Mouse (Mus musculus) intestine, postnatal 0 days (tissue): ENCODE measurements around the gene Tmem44. TPM values are rescaled to one million over a fixed set of nuclear protein-coding genes. Genes with fewer than 3 reads are reported as not detected.
"Not testable (repeated sequence)": the region's sequence is repeated elsewhere in the genome, so short reads cannot be mapped to it uniquely, and the experiment has no call there.

ENCODE experiments used
- ATAC-seq: fragments of 200-750 bp; cut with Nextera tagmentation; 2 replicates; pipeline ENCODE4 v1.8.0; 2017; ENCODE audit warnings: mild to moderate bottlenecking, moderate TSS enrichment, moderate library complexity
- H3K27ac ChIP-seq: fragments of 300-500 bp; sonication (generic); 2 replicates; pipeline ENCODE4 v1.5.1; 2014; ENCODE audit warnings: mild to moderate bottlenecking, low read depth, low read length, moderate library complexity
- H3K27me3 ChIP-seq: fragments of 300-500 bp; sonication (generic); replicated peaks from 2 replicates; pipeline ENCODE4 v1.6.1; 2014; ENCODE audit warnings: low read length, mixed read lengths; ENCODE audit not compliant: control insufficient read depth, insufficient read depth
- H3K36me3 ChIP-seq: fragments of 300-500 bp; sonication (generic); 2 replicates; pipeline ENCODE4 v1.6.1; 2014; ENCODE audit warnings: mild to moderate bottlenecking, moderate library complexity; ENCODE audit not compliant: control insufficient read depth, insufficient read depth
- H3K4me1 ChIP-seq: fragments of 300-500 bp; sonication (generic); replicated peaks from 2 replicates; pipeline ENCODE4 v1.6.1; 2014; ENCODE audit warnings: antibody characterized with exemption, low read length, mixed read lengths; ENCODE audit not compliant: control insufficient read depth, insufficient read depth
- H3K4me2 ChIP-seq: fragments of 300-500 bp; sonication (generic); replicated peaks from 2 replicates; pipeline ENCODE4 v1.6.1; 2014; ENCODE audit warnings: low read depth, mild to moderate bottlenecking, moderate library complexity
- H3K4me3 ChIP-seq: fragments of 300-500 bp; sonication (generic); 2 replicates; pipeline ENCODE4 v1.5.1; 2014; ENCODE audit warnings: low read depth, low read length
- H3K9ac ChIP-seq: fragments of 300-500 bp; sonication (generic); 2 replicates; pipeline ENCODE4 v1.6.1; 2014; ENCODE audit warnings: mild to moderate bottlenecking, low read depth, low read length
- H3K9me3 ChIP-seq: fragments of 300-500 bp; sonication (generic); 2 replicates; pipeline ENCODE4 v1.6.1; 2016; ENCODE audit warnings: mixed run types; ENCODE audit not compliant: control insufficient read depth
- CTCF ChIP-seq: sonication (generic); IDR thresholded peaks from 2 replicates; pipeline ENCODE4 v1.5.1; 2016; ENCODE audit warnings: low read depth, mild to moderate bottlenecking, control low read depth, antibody characterized with exemption, moderate library complexity
- WGBS: fragments of 180-500 bp; shearing (Covaris S2); extraction: QIAGEN DNeasy Blood & Tissue Kit; methylation state at CpG from one replicate; pipeline ENCODE4 v1.1.7; 2014; 5-methylcytosine and 5-hydroxymethylcytosine counted together
- polyA plus RNA-seq: library from polyadenylated mRNA; unstranded; fragments of >200 nt; fragmentation: Nextera tagmentation; extraction: Ambion mirVana; gene quantifications from 2 replicates; pipeline ENCODE4 v1.2.1, GENCODE M21; 2015

The Tmem44 gene
- polyA plus RNA-seq, 1 experiment from 2014 or later = 3.1 TPM

DNA sequence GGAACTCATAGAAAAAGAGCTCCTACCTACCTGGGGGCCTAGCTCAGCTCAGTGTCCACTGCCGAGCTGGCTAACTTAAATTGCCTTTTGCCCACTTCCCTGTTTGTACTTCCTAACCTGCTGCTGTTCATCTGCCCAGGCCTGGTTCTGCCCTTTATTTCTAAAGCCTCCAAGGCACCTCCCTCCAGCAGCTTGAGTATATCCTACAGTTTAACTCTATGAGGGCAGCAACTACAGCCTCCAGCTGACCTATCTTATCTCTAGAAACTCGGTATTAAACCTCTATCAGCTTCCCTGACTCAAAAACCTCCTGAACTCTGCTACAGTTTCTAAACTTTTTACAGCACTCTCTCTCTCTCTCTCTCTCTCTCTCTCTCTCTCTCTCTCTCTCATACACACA is 78.7 kb downstream of the Tmem44 start:
- peak overlapping the region; percentile 66 for H3K27ac ChIP-seq
- no peaks in the 10 kb centered on the region for H3K36me3 ChIP-seq
- peak; percentile 36; the same call in 1 of the 2 replicates for ATAC-seq
- 0 out of 2 replicates have a peak, but pooled peaks cover 5% of the 10 kb centered on the region for H3K9me3 ChIP-seq
- H3K4me1 ChIP-seq = peaks cover 4% of the 10 kb centered on the region; the same call in 1 of the 2 replicates
- TF ChIP-seq CTCF = no peak
- no peak overlapping the region for H3K4me3 ChIP-seq
- 23% methylated on average over 2 of the region's 2 CpGs for WGBS
- no peak overlapping the region for H3K4me2 ChIP-seq
- H3K27me3 ChIP-seq = no peaks in the 10 kb centered on the region
- no peak overlapping the region for H3K9ac ChIP-seq

DNA sequence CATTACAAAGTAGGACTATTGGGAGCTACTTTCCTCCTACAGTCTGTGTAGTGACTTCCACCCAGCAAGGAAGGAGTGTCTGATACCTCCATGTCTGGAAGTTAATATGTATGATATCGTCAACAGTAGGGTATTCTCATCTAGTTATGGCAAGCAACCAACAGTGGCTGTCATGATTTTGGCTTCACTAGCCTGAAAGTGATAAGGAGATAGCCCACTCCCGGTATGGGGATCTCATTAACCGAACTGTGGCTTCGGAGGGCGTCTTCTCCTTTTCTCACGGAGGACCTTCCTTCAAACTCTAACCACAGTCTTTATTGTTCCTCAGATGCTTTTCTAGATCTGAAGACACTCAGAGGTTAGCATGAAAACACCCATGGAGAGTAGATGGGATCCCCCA is 81.7 kb downstream of the Tmem44 start:
- Histone ChIP-seq H3K4me1 (peaks cover 4% of the 10 kb centered on the region; the same call in 1 of the 2 replicates), H3K9me3 (0 out of 2 replicates have a peak, but pooled peaks cover 5% of the 10 kb centered on the region), H3K36me3 (no peaks in the 10 kb centered on the region), H3K4me3 (no peak overlapping the region), H3K4me2 (no peak overlapping the region), H3K27ac (no peak overlapping the region), H3K27me3 (no peaks in the 10 kb centered on the region), H3K9ac (no peak overlapping the region)
- no peak for TF ChIP-seq CTCF
- WGBS = 97% methylated on average over 6 of the region's 6 CpGs
- no peak for ATAC-seq

DNA sequence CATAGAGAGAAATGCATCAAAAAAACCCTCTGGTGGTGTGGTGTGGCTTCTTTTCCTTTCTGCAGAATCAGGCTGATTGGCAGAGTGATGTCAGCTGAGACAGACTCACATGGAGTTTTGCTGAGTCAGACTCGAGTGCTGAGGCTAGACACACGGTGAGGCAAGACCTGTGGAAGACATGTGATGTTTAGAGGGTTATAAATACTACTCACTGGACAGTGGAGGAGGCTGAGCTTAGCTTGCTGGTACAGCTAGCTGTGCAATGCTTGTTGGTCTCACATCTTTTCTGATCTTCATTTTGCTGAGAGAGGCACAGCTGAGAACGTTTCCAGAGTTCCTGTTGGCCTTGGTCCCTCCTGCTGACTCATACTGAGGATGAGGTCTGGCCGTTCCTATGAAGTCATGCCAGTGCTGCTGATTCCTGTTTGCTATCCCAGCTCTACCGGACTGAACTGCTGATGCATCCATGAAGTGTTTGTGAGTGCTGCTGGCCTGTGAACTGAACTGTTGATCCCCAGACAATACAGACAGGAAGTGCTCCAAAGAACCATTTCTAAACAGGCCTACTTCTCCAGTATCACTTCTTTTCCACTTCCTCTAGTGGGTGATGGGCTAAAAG is 84.9 kb downstream of the Tmem44 start:
- no peaks in the 10 kb centered on the region for H3K4me1 ChIP-seq
- no peak for TF ChIP-seq CTCF
- H3K36me3 ChIP-seq = no peaks in the 10 kb centered on the region
- no peaks in the 10 kb centered on the region for H3K27me3 ChIP-seq
- 38% methylated on average over 5 of the region's 5 CpGs for WGBS
- H3K4me3 ChIP-seq = no peak overlapping the region
- peak overlapping the region; percentile 41; the same call in 1 of the 2 replicates for H3K27ac ChIP-seq
- H3K4me2 ChIP-seq = no peak overlapping the region
- peak; percentile 89 for ATAC-seq
- H3K9ac ChIP-seq = no peak overlapping the region
- H3K9me3 ChIP-seq = peaks cover 5% of the 10 kb centered on the region; the same call in 1 of the 2 replicates

DNA sequence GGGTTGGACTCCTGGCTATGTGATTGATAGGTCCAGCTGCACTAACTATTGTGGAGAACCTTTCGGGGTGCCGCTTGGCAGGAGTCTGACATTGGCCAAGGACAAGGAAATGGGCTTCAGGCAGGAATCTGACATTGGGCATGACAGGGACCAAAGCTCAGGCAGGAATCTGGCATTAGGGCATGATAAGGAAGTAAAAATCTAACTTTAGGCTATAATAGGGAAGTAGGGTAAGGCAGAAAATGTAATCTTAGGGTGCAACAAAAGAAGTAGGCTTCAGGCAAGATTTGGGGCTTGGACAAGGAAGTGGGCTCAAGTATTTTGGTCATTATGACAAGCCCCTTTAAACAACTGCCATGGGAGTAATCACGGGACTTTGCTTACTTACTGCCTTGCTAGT is 85.9 kb downstream of the Tmem44 start:
- not testable (repeated sequence) for H3K9ac ChIP-seq, H3K9me3 ChIP-seq, H3K4me3 ChIP-seq, H3K27ac ChIP-seq, ATAC-seq, H3K4me2 ChIP-seq, H3K4me1 ChIP-seq, H3K36me3 ChIP-seq, H3K27me3 ChIP-seq
- 77% methylated on average over 3 of the region's 3 CpGs for WGBS

Other genes starting within 250 kb of the Tmem44 start
- gene Gp5, start 240.1 kb downstream of the Tmem44 start, polyA plus RNA-seq = 0.13 TPM in 2 replicates
- 22.0 and 23.9 TPM in 2 replicates for gene Atp13a3, start 144.9 kb downstream of the Tmem44 start, polyA plus RNA-seq
- 23.1 and 24.5 TPM in 2 replicates for gene Lsg1, start 36.8 kb upstream of the Tmem44 start, polyA plus RNA-seq
- 5.6 and 5.9 TPM in 2 replicates for gene Fam43a, start 48.9 kb upstream of the Tmem44 start, polyA plus RNA-seq